Comparison of ENCODE assay signal across 21 mouse cellular contexts in the genomic region with DNA sequence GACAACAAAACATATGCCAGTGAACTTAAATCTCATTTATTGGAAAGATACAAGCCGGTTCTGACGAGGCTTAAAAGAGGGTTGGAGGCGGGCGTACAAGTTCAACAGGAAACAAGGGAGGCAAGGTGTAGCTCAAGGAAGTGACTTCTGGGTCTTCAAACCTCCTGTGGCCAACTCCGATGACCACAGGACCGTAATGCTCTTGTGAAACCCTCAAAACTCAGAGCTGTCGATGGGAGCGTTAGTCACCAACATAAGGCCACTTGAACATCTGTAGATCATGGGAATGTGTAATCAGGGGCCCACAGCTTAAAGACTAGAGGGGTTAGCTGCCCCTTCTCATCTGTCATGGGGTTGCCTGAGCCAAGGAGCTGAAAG.
DNase-seq lines count a peak whose midpoint lies in the region; ATAC-seq and TF ChIP-seq lines count a peak whose summit lies in the region.
"Had no signal": no experiment of that assay in that cellular context is flagged by ENCODE, and none has a peak within 500 bp of the region (broad histone marks: within the 10 kb centered on the region; RNA-seq: fewer than 3 reads in every experiment).

No protein-coding gene starts in this region.

- WGBS in kidney, embryonic 14.5 days: 55% methylated on average over 8 of the region's 8 CpGs
- WGBS in lung, embryonic 16.5 days: 59% methylated on average over 8 of the region's 8 CpGs
- 78% methylated on average over 8 of the region's 8 CpGs for WGBS in intestine, postnatal 0 days

- no peak overlapping the region for H3K4me2 ChIP-seq in kidney, embryonic 14.5 days (replicated peaks; ENCODE audit: low read depth, low read length)
- H3K4me2 ChIP-seq in lung, embryonic 16.5 days (ENCODE audit: low read depth, low read length): no peak overlapping the region
- 0 out of 2 replicates have a peak overlapping the region, but pooled peaks have one; percentile 6 for H3K4me2 ChIP-seq in intestine, postnatal 0 days (replicated peaks; ENCODE audit: low read depth)
- H3K4me2 ChIP-seq: forebrain, embryonic 13.5 days; heart, embryonic 15.5 days; limb, embryonic 13.5 days; liver, embryonic 15.5 days; midbrain, embryonic 12.5 days had no signal

- no peak for DNase-seq in kidney, postnatal 10 days
- DNase-seq in lung, postnatal 25 days (ENCODE audit: low spot score): no peak
- DNase-seq in layer of hippocampus, adult 11-12 months (ENCODE audit: low spot score): no peak
- no peak for DNase-seq in cerebellum, adult 11-12 months
- DNase-seq: adrenal gland, postnatal 25 days; cerebellum, adult 11 months; cerebellum, postnatal 25 days; embryo, embryonic 11 days; gastrocnemius, postnatal 14 days; heart, adult 2 months had no signal

- H3K4me3 ChIP-seq in kidney, embryonic 14.5 days (ENCODE audit: low read length): no peak overlapping the region
- no peak overlapping the region for H3K4me3 ChIP-seq in lung, embryonic 16.5 days (ENCODE audit: low read length)
- no peak overlapping the region for H3K4me3 ChIP-seq in intestine, postnatal 0 days (ENCODE audit: low read depth, low read length)
- H3K4me3 ChIP-seq: forebrain, embryonic 13.5 days; heart, adult 2 months; heart, embryonic 15.5 days; limb, embryonic 13.5 days; liver, embryonic 15.5 days; midbrain, embryonic 12.5 days had no signal

- no peaks in the 10 kb centered on the region for H3K36me3 ChIP-seq in kidney, embryonic 14.5 days (ENCODE audit: control insufficient read depth, insufficient read depth, low read length)
- no peaks in the 10 kb centered on the region for H3K36me3 ChIP-seq in lung, embryonic 16.5 days (ENCODE audit: control insufficient read depth, insufficient read depth, low read length)
- no peaks in the 10 kb centered on the region for H3K36me3 ChIP-seq in intestine, postnatal 0 days (ENCODE audit: control insufficient read depth, insufficient read depth)
- H3K36me3 ChIP-seq: heart, embryonic 15.5 days; limb, embryonic 13.5 days; liver, embryonic 15.5 days; midbrain, embryonic 12.5 days had no signal

- H3K9me3 ChIP-seq in kidney, embryonic 14.5 days (ENCODE audit: control insufficient read depth, low read length): no peaks in the 10 kb centered on the region
- H3K9me3 ChIP-seq in lung, embryonic 16.5 days (ENCODE audit: control insufficient read depth, low read length): no peaks in the 10 kb centered on the region
- H3K9me3 ChIP-seq in intestine, postnatal 0 days (ENCODE audit: control insufficient read depth): no peaks in the 10 kb centered on the region
- H3K9me3 ChIP-seq: forebrain, embryonic 13.5 days; heart, embryonic 15.5 days; limb, embryonic 13.5 days; liver, embryonic 15.5 days; midbrain, embryonic 12.5 days had no signal

- peak; percentile 6; the same call in 1 of the 2 replicates for ATAC-seq in kidney, embryonic 14.5 days (ENCODE audit: low FRiP score, low TSS enrichment)
- 0 out of 2 replicates have a peak, but pooled peaks have one; percentile 12 for ATAC-seq in lung, embryonic 16.5 days (ENCODE audit: low read depth)
- peak; percentile 42; the same call in 1 of the 2 replicates for ATAC-seq in granulocyte monocyte progenitor cell, adult 5-6 weeks (replicated peaks; ENCODE audit: poor library complexity, severe bottlenecking)
- no peak for ATAC-seq in intestine, postnatal 0 days
- ATAC-seq: activated CD4-positive, CD25-positive, alpha-beta regulatory T cell, adult 4 months; forebrain, embryonic 13.5 days; hindbrain, embryonic 16.5 days had no signal

- peak overlapping the region; percentile 83; the same call in 1 of the 2 replicates for H3K27ac ChIP-seq in kidney, embryonic 14.5 days (ENCODE audit: low read depth, low read length)
- peak overlapping the region; percentile 3; the same call in 1 of the 2 replicates for H3K27ac ChIP-seq in lung, embryonic 16.5 days (ENCODE audit: low read length)
- no peak overlapping the region for H3K27ac ChIP-seq in intestine, postnatal 0 days (ENCODE audit: low read depth, low read length)
- H3K27ac ChIP-seq: forebrain, embryonic 13.5 days; limb, embryonic 13.5 days; liver, embryonic 15.5 days; midbrain, embryonic 12.5 days had no signal

- no peak for TF ChIP-seq CTCF in intestine, postnatal 0 days (IDR thresholded peaks at IDR 0.05; ENCODE audit: low read depth)

- no peaks in the 10 kb centered on the region for H3K27me3 ChIP-seq in kidney, embryonic 14.5 days (ENCODE audit: control insufficient read depth, insufficient read depth, low read length)
- H3K27me3 ChIP-seq in lung, embryonic 16.5 days (ENCODE audit: control insufficient read depth, insufficient read depth, low read depth, low read length): no peaks in the 10 kb centered on the region
- H3K27me3 ChIP-seq in intestine, postnatal 0 days (replicated peaks; ENCODE audit: control insufficient read depth, insufficient read depth, low read length): no peaks in the 10 kb centered on the region
- H3K27me3 ChIP-seq: forebrain, embryonic 13.5 days; heart, embryonic 15.5 days; limb, embryonic 13.5 days; liver, embryonic 15.5 days; midbrain, embryonic 12.5 days had no signal

- no peak overlapping the region for H3K9ac ChIP-seq in kidney, embryonic 14.5 days (ENCODE audit: low read depth, low read length)
- H3K9ac ChIP-seq in lung, embryonic 16.5 days (ENCODE audit: low read length): no peak overlapping the region
- no peak overlapping the region for H3K9ac ChIP-seq in intestine, postnatal 0 days (ENCODE audit: low read depth, low read length)
- H3K9ac ChIP-seq: forebrain, embryonic 13.5 days; heart, embryonic 15.5 days; limb, embryonic 13.5 days; liver, embryonic 15.5 days; midbrain, embryonic 12.5 days had no signal

- peaks cover 21% of the 10 kb centered on the region for H3K4me1 ChIP-seq in kidney, embryonic 14.5 days (ENCODE audit: control insufficient read depth, insufficient read depth, low read length)
- peaks cover 13% of the 10 kb centered on the region for H3K4me1 ChIP-seq in lung, embryonic 16.5 days (replicated peaks; ENCODE audit: control insufficient read depth, insufficient read depth, low read length)
- H3K4me1 ChIP-seq in intestine, postnatal 0 days (replicated peaks; ENCODE audit: control insufficient read depth, insufficient read depth, low read length): peaks cover 8% of the 10 kb centered on the region; the same call in 1 of the 2 replicates
- H3K4me1 ChIP-seq: liver, embryonic 15.5 days had no signal
